ENCODE assay signal across 8 mouse cellular contexts in the genomic region with DNA sequence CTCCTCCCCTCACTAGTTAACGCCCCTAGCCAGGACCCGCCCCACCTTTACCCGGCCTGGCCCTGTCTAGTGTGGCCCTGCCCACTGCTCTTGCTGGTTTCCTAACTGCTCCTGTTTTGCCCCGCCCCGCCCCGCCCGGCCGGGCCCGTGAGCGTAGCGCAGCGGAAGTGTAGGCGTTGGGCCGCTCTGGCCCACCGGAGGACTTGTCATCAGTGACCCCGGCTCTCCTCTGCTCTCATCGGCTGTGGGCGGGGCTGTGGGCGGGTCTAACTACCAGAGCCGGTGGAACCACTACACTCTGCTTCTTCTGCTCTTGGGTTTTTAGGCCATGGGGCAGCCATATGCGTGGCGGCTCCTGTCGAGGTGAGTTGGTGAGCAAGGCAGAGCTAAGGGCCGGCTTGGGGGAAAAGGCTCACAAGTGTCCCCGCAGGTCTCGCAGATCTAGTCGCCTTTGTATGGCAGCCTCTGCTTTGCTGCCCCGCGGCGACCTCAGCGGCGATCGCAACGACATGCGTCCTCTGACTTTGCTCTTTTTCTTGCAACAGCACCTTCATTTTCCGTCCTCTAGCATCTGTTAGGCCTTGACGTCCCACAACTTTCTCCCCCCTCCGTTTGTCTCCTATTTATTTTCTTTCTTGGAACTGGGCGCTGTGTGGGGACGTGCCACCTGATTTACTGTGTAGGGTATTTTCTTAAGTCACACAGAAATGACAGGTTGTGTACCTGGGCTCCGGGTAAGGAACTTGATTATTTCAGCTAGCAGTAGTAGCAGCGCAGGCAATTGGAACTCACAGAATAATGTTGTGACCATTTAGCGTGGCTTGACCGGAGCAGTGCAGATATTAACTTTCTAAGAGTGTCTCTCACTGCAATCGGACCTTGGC. TPM values are rescaled to one million over a fixed set of nuclear protein-coding genes. Genes with fewer than 3 reads are reported as not detected.
DNase-seq lines count a peak whose midpoint lies in the region; ATAC-seq and TF ChIP-seq lines count a peak whose summit lies in the region.

TSS of gene Hibch (plus strand) at position 148 of the 884 bp plus-strand sequence.

- peaks cover 8% of the 10 kb centered on the region for H3K79me2 ChIP-seq in MEL (ENCODE audit: control insufficient read depth, insufficient read depth, low read length, poor library complexity)

- ATAC-seq in forebrain, postnatal 0 days = peak; percentile 99
- ATAC-seq in lung, embryonic 15.5 days (ENCODE audit: borderline replicate concordance, extremely low read depth, low FRiP score, low TSS enrichment) = peak; percentile 100

- peak in 1 of 2 experiments; percentile 31; a peak in 2 of 4 replicates for TF ChIP-seq EP300 in MEL (IDR thresholded peaks at IDR 0.05; ENCODE audit: low read depth in 1 of 2, low read length in 2 of 2)

- peaks cover 0 to 12% of the 10 kb centered on the region in 2 experiments; a peak in 2 of 4 replicates for H3K36me3 ChIP-seq in MEL (ENCODE audit: control insufficient read depth in 1 of 2, insufficient read depth in 2 of 2, low read length in 2 of 2)
- no peaks in the 10 kb centered on the region for H3K36me3 ChIP-seq in forebrain, postnatal 0 days (ENCODE audit: insufficient read depth)
- no peaks in the 10 kb centered on the region for H3K36me3 ChIP-seq in lung, embryonic 15.5 days

- peak within 1 kb of the TSS; percentile 93 to 97 for H3K4me3 ChIP-seq in MEL (ENCODE audit: control insufficient read depth in 1 of 2, insufficient read depth in 1 of 2, low read depth in 2 of 2, low read length in 2 of 2)
- H3K4me3 ChIP-seq in cerebellum, adult 2 months (replicated peaks; ENCODE audit: insufficient read depth, low read depth, low read length) = peak within 1 kb of the TSS; percentile 90
- peak within 1 kb of the TSS; percentile 67 for H3K4me3 ChIP-seq in forebrain, postnatal 0 days (ENCODE audit: low read depth, low read length)
- H3K4me3 ChIP-seq in lung, embryonic 15.5 days = peak within 1 kb of the TSS; percentile 63

- TF ChIP-seq POLR2A in MEL (IDR thresholded peaks at IDR 0.05; ENCODE audit: control insufficient read depth in 1 of 2, insufficient read depth in 1 of 2, low read depth in 1 of 2, low read length in 2 of 2, poor library complexity in 1 of 2) = peak; percentile 66 to 95; a peak in 3 of 4 replicates
- TF ChIP-seq POLR2A in cerebellum, adult 2 months (IDR thresholded peaks at IDR 0.05; ENCODE audit: borderline replicate concordance, insufficient read depth, low read length) = peak; percentile 77

- no peaks in the 10 kb centered on the region for H3K9me3 ChIP-seq in MEL (replicated peaks; ENCODE audit: insufficient read depth, low read length)
- H3K9me3 ChIP-seq in forebrain, postnatal 0 days (ENCODE audit: low read length) = no peaks in the 10 kb centered on the region
- H3K9me3 ChIP-seq in lung, embryonic 15.5 days = no peaks in the 10 kb centered on the region

- H3K9ac ChIP-seq in MEL (ENCODE audit: control insufficient read depth, low read depth, low read length, poor library complexity, severe bottlenecking) = peak within 1 kb of the TSS; percentile 97
- peak within 1 kb of the TSS; percentile 70 for H3K9ac ChIP-seq in forebrain, postnatal 0 days
- peak within 1 kb of the TSS; percentile 66 for H3K9ac ChIP-seq in lung, embryonic 15.5 days

- peak; percentile 99 for DNase-seq in MEL (ENCODE audit: low read depth, low spot score)
- DNase-seq in cerebellum, adult 2 months = peak; percentile 97 to 99
- DNase-seq in forebrain, postnatal 0 days = peak; percentile 95
- DNase-seq in heart, postnatal 4 days = peak; percentile 98
- peak; percentile 96 to 98 for DNase-seq in layer of hippocampus, adult 8-10 months (ENCODE audit: low spot score in 2 of 2)
- DNase-seq in ovary, adult 18-20 months (ENCODE audit: low spot score) = peak; percentile 99
- peak; percentile 98 for DNase-seq in thymus, postnatal 0 days (ENCODE audit: low spot score)

- no peak for TF ChIP-seq CTCF in MEL (IDR thresholded peaks at IDR 0.05 in 2 of 3, conservative IDR thresholded peaks at IDR 0.05 in 1 of 3; ENCODE audit: control insufficient read depth in 1 of 3, insufficient read depth in 1 of 3, low read depth in 2 of 3, low read length in 3 of 3, poor library complexity in 1 of 3, severe bottlenecking in 1 of 3)
- TF ChIP-seq CTCF in cerebellum, adult 2 months (IDR thresholded peaks at IDR 0.05; ENCODE audit: borderline replicate concordance, insufficient read depth, low read depth, low read length) = no peak
- no peak for TF ChIP-seq CTCF in forebrain, postnatal 0 days (IDR thresholded peaks at IDR 0.05; ENCODE audit: low read depth)

- peak within 1 kb of the TSS; percentile 77 for H3K4me2 ChIP-seq in forebrain, postnatal 0 days (ENCODE audit: low read depth)
- peak within 1 kb of the TSS; percentile 77 for H3K4me2 ChIP-seq in lung, embryonic 15.5 days

- no peaks in the 10 kb centered on the region for H3K27me3 ChIP-seq in MEL (ENCODE audit: control insufficient read depth in 1 of 2, insufficient read depth in 2 of 2, low read length in 2 of 2)
- H3K27me3 ChIP-seq in cerebellum, adult 2 months (ENCODE audit: control insufficient read depth, insufficient read depth, low read length) = no peaks in the 10 kb centered on the region
- H3K27me3 ChIP-seq in forebrain, postnatal 0 days (ENCODE audit: insufficient read depth, low read length) = no peaks in the 10 kb centered on the region
- no peaks in the 10 kb centered on the region for H3K27me3 ChIP-seq in lung, embryonic 15.5 days

- H3K27ac ChIP-seq in MEL (ENCODE audit: control insufficient read depth, low read depth, low read length) = peak within 1 kb of the TSS; percentile 83
- H3K27ac ChIP-seq in cerebellum, adult 2 months (ENCODE audit: insufficient read depth, low read length) = peak within 1 kb of the TSS; percentile 69
- peak within 1 kb of the TSS; percentile 74 for H3K27ac ChIP-seq in forebrain, postnatal 0 days (ENCODE audit: low read depth, low read length)
- H3K27ac ChIP-seq in lung, embryonic 15.5 days = peak within 1 kb of the TSS; percentile 72

- H3K4me1 ChIP-seq in MEL (ENCODE audit: control insufficient read depth in 1 of 2, insufficient read depth in 2 of 2, low read length in 2 of 2) = peaks cover 3 to 17% of the 10 kb centered on the region in 2 experiments; a peak in 3 of 4 replicates
- no peaks in the 10 kb centered on the region for H3K4me1 ChIP-seq in cerebellum, adult 2 months (ENCODE audit: control insufficient read depth, insufficient read depth, low read length)
- no peaks in the 10 kb centered on the region; the same call in 1 of the 2 replicates for H3K4me1 ChIP-seq in forebrain, postnatal 0 days (ENCODE audit: insufficient read depth)
- peaks cover 12% of the 10 kb centered on the region for H3K4me1 ChIP-seq in lung, embryonic 15.5 days

- 2% methylated on average over 45 of the region's 45 CpGs for WGBS in cerebellum, adult 2 months
- WGBS in forebrain, postnatal 0 days = 3% methylated on average over 45 of the region's 45 CpGs
- WGBS in lung, embryonic 15.5 days = 1% methylated on average over 45 of the region's 45 CpGs

- no peak for TF ChIP-seq RAD21 in MEL (IDR thresholded peaks at IDR 0.05; ENCODE audit: low read depth, low read length)

TF ChIP-seq in MEL, 35 proteins besides CTCF, POLR2A, EP300 and RAD21 (continues in another document):
- TF ChIP-seq ELF1 (IDR thresholded peaks at IDR 0.05; ENCODE audit: low read depth, low read length) (peak; percentile 87), E2F4 (IDR thresholded peaks at IDR 0.05; ENCODE audit: borderline replicate concordance, low read depth, low read length) (no peak), POLR2AphosphoS2 (IDR thresholded peaks at IDR 0.05; ENCODE audit: low read length) (peak; percentile 90), MYC (IDR thresholded peaks at IDR 0.05; ENCODE audit: low read depth, low read length) (peak; percentile 49; the same call in 1 of the 2 replicates), MYB (IDR thresholded peaks at IDR 0.05; ENCODE audit: low read depth, low read length) (peak; percentile 33; the same call in 1 of the 2 replicates), GABPA (IDR thresholded peaks at IDR 0.05; ENCODE audit: low read depth, low read length) (peak; percentile 73; the same call in 1 of the 2 replicates), ZMIZ1 (IDR thresholded peaks at IDR 0.05; ENCODE audit: low read depth, low read length) (peak; percentile 88), SIN3A (IDR thresholded peaks at IDR 0.05; ENCODE audit: low read length) (peak; percentile 69), ZKSCAN1 (IDR thresholded peaks at IDR 0.05; ENCODE audit: low read depth, low read length) (no peak), POLR2AphosphoS5 (IDR thresholded peaks at IDR 0.05; ENCODE audit: borderline replicate concordance, low read depth, low read length) (no peak), USF1 (IDR thresholded peaks at IDR 0.05; ENCODE audit: low read depth, low read length) (peak; percentile 44), TAL1 (IDR thresholded peaks at IDR 0.05; ENCODE audit: low read length) (no peak), BHLHE40 (IDR thresholded peaks at IDR 0.05; ENCODE audit: borderline replicate concordance, low read depth, low read length) (peak; percentile 65; the same call in 1 of the 2 replicates), JUND (IDR thresholded peaks at IDR 0.05; ENCODE audit: low read depth, low read length) (no peak), MEF2A (IDR thresholded peaks at IDR 0.05; ENCODE audit: extremely low read depth, insufficient replicate concordance, low read depth, low read length, poor library complexity, severe bottlenecking) (peak; percentile 48; the same call in 1 of the 2 replicates), USF2 (IDR thresholded peaks at IDR 0.05; ENCODE audit: borderline replicate concordance in 1 of 2, insufficient read depth in 1 of 2, low read depth in 1 of 2, low read length in 2 of 2) (no peak), NELFE (IDR thresholded peaks at IDR 0.05; ENCODE audit: low read depth, low read length) (peak; percentile 95), KAT2A (conservative IDR thresholded peaks at IDR 0.05; ENCODE audit: low read depth, low read length) (no peak; the same call in 1 of the 2 replicates), MXI1 (IDR thresholded peaks at IDR 0.05; ENCODE audit: low read depth, low read length) (peak; percentile 74), SMC3 (IDR thresholded peaks at IDR 0.05; ENCODE audit: low read depth, low read length) (no peak)

RNA-seq across cellular contexts. Expression of gene Hibch, which starts in this region (rescaled TPM):
- total RNA-seq in MEL (2012; rRNA removed) = 28.5 and 31.2 TPM in 2 replicates
- polyA plus RNA-seq in MEL (2012; ENCODE audit: insufficient read depth in 1 of 2, insufficient read length in 2 of 2, low read depth in 1 of 2, low replicate concordance in 2 of 2, missing spikeins in 1 of 2) = 10 to 100 TPM in 1 of 2 experiments, not detected in 1; 35.2 TPM
- polyA plus RNA-seq in cerebellum, adult 2 months (2012; rRNA removed) = 23.4 and 27.9 TPM in 2 replicates
- total RNA-seq in forebrain, postnatal 0 days (2014; rRNA removed) = 9.9 and 12.8 TPM in 2 replicates
- 15.2 and 15.4 TPM in 2 replicates for polyA plus RNA-seq in forebrain, postnatal 0 days (2015; fragmentation: Nextera tagmentation; extraction: Ambion mirVana)
- total RNA-seq in heart, postnatal 4 days (2021) = 10 to 100 TPM; 45.3 to 47.2 TPM
- 10 to 100 TPM; 17.0 to 22.7 (median 18.2) TPM for total RNA-seq in layer of hippocampus, adult 8-10 months (2022)
- 18.1 and 19.5 TPM in 2 replicates for polyA plus RNA-seq in lung, embryonic 15.5 days (2015; fragmentation: Nextera tagmentation; extraction: Ambion mirVana)
- polyA plus RNA-seq in thymus, postnatal 0 days (2015; fragmentation: Nextera tagmentation; extraction: Ambion mirVana) = 23.8 and 24.3 TPM in 2 replicates

Comparison
In these comparisons a context has a peak if more than half of its experiments do, and no peak if none do; other contexts are left out.
1. Peak in every context shown above with its lines: DNase-seq, ATAC-seq, H3K4me3 ChIP-seq and H3K27ac ChIP-seq.